Mouse (Mus musculus): ENCODE results near the gene Mpp2. TPM values are rescaled to one million over a fixed set of nuclear protein-coding genes. Genes with fewer than 3 reads are reported as not detected.

Mpp2 gene
- total RNA-seq, 2 experiments from 2014 or later, result 2.7 to 3.8 TPM

- intact Hi-C loops (cut with DNase I), result no loop called here
- DNase-seq, result no peak
Measured at GRCm38 (mm10) chr11:102023406-102023805, 64.9 kb downstream of the Mpp2 start.

DNA sequence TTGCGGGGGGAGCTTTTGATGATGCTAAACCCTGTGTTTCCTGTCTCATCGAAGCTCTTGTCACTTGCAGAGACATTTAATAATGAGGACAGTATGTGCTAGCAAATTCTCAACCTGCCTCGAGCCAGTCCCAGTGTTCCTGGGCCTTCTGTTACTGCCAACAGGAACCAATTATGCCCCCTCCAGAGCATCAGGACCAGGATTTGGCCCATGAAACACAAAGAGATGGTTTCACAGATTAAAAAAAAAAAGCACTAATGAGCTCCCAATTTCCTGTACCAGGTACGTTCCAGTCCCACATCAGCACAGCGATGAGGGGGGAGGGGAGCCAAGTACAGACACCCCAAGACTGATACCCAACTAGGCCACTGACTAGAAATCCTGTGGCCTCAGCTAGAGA lies 67.1 kb downstream of the Mpp2 start:
- DNase-seq, result no peak
- intact Hi-C loops (cut with DNase I), result no loop called here

DNA sequence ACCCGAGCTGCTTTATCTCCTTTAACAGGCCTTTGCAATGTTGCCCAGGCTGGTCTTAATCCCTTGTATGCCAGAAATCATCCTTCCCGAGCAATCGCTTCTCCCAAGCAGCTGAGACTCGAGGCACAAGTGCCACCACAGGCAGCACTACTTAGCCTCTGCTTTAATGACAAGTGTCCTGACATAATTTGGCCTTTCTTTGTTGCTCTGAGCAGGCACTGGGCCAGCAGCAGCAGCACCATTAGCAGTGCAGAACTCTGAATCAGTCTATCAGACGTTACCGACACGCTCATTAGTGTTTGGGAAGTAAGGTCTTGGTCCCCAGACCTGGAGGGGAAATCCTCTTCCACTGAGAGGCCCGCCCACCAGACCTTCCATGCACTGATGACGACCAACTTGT lies 68.6 kb downstream of the Mpp2 start:
- intact Hi-C loops (cut with DNase I), result no loop called here
- DNase-seq, result no peak

DNA sequence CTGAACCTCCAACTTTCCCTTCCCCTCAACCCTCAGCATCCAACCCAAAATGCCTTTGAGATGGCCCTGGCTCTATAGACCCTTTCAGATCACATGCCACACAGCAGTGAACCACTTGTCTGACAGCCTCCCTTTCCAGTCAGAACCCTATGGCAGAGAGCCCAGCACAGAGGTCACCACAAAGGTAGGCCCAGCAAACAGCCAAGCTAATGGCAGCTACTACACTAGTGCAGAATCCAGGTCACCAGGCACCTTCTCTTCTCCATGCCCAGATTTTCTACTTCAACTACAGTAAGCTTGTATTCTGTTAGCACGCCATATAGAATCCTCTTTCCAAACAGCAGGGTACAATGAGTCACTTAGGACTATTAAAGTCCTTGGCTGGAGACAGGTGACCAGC lies 72.2 kb downstream of the Mpp2 start:
- intact Hi-C loops (cut with DNase I), result no loop called here
- DNase-seq, result peak; percentile 31 to 62

DNA sequence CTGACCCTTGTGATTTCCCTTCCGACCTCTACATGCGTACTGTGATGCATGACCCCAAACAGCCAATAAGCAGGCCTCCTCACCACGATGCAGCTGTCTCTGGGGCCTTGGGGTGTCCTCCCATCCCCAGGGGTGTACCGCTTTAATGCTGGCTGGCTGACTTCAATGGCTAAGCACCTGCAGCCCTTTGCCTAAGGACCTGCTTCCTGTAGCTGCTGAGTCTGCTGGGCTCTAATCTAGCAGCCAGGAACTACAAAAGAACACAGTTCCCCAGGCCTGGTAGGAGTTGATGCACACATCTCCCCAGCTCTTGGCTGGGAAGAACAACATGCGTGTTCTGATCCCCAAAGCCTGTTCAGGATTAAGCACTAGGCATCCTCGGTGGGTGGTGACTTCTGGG lies 72.8 kb downstream of the Mpp2 start:
- no peak for DNase-seq
- intact Hi-C loops (cut with DNase I), result no loop called here

DNA sequence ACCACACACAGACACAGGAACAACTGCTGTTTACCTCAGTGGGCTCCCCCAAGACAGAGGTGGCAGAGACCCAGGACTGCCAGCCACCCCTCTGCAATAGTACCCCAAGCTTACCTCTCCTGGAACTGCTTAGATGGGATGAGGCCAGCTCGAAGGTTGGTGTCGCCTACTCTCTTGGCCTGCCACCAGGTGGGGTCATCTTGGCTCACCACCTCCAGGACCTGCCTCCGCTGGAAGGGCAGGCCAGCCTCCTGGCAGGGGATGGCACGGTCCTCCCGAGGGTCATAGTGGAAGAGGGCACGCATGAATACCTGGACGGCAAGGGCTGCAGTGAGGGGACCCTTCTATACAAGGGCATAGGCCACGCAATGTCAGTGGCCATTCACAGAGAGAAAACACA lies 75.1 kb downstream of the Mpp2 start:
- intact Hi-C loops (cut with DNase I), result no loop called here
- DNase-seq, result no peak

- DNase-seq, result no peak
- intact Hi-C loops (cut with DNase I), result loop anchor here (2.0 kb wide), 1 partner anchor 15 kb away; no protein-coding TSS in a partner anchor
Measured at GRCm38 (mm10) chr11:102011510-102011909, 76.8 kb downstream of the Mpp2 start.

DNA sequence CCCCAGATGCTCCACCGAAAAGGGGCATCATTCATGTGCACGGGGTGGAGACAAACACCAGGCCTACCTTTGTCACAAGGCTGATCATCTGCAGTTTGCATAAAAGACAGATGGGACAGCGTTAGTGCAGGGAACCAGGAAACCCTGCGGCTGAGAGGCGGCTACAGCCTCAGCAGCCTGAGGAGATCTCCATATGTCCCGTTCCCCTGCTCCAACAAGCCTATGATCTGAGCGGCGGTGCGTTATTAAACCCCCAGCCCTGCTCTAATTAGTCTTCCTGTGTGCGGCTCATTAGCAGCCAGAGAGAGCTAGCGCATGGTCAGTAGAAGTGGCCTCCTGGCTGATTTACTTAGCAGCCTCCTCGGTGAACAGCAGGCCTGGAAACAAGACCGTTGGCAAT lies 78.2 kb downstream of the Mpp2 start:
- no peak for DNase-seq
- intact Hi-C loops (cut with DNase I), result loop anchor here (2.0 kb wide), 1 partner anchor 17 kb away; no protein-coding TSS in a partner anchor

DNA sequence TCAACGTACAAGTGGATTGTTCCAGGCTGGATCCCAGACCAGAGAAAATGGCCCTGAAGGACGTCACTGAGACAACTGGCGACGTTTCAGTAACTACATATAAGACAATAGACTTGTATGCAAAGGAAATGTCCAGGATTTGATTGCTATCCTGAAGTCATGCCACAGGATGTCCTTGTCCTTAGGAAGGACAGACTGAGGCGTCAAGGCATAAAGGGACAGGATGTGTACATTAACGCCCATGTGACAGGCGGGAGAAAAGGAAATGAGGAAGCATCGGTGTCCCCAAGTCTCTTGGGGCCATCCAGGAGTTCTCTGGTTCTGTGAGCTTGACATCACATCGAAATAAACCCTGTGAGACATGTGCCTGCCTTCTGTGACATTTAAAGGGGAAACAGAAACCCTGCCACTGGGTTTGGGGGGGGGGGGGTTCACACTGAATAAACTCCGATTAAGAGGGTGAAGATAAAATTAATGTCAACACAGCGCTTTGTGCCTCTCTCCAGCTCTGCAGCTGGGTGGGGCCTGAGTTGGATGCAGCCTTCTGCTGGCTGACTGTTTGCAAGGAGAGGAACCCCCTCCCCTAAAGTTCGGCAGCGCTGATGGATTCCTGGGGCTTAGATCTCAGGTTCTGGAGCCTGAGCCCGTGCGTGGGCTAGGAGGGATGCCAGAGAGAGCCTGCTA lies 79.2 kb downstream of the Mpp2 start:
- no peak for DNase-seq
- intact Hi-C loops (cut with DNase I), result loop anchor here (2.0 kb wide), 1 partner anchor 22 kb away; the partner anchor contains the start of gene Dusp3

DNA sequence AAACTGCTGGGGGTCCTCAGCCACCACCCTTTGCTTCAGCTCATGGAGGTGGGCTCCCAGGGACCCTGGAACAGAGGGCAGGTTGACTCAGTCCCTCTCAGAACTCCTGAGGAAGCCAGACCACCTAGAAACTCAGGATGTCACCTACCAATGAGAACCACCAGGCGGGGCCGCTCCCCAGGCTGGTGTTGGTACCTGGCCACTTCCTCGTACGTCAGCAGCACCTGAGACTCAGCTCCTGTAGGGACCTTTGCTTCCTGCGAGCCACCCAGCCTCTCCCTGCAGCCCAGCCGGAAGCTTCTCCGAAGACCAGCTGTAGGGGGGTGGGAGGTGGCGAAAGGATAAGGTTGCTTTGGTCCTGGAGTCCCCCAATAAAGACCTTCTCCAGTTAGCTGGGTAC lies 79.9 kb downstream of the Mpp2 start:
- no peak for DNase-seq
- intact Hi-C loops (cut with DNase I), result loop anchor here (2.0 kb wide), 1 partner anchor 22 kb away; the partner anchor contains the start of gene Dusp3

Other genes with a start within 250 kb of the Mpp2 start
- 10 to 100 TPM; 13.4 to 18.0 TPM for gene Meox1, start 194.1 kb downstream of the Mpp2 start, total RNA-seq (2021)
- gene Sost, start 121.5 kb downstream of the Mpp2 start, total RNA-seq (2021), result 1 to 10 TPM in 1 of 2 experiments, under 1 TPM in 1; 0.68 to 1.3 TPM
- gene Cfap97d1, start 104.2 kb downstream of the Mpp2 start, total RNA-seq (2021), result not detected
- 100 to 1,000 TPM; 130 to 137 TPM for gene Dusp3, start 101.5 kb downstream of the Mpp2 start, total RNA-seq (2021)
- gene Mpp3, start 60.1 kb downstream of the Mpp2 start, total RNA-seq (2021), result 1 to 10 TPM; 4.3 to 5.2 TPM
- 10 to 100 TPM; 61.8 to 69.1 TPM for gene Cd300lg, start 47.0 kb downstream of the Mpp2 start, total RNA-seq (2021)
- gene Ppy, start 12.8 kb upstream of the Mpp2 start, total RNA-seq (2021), result not detected
- not detected for gene Pyy, start 19.3 kb upstream of the Mpp2 start, total RNA-seq (2021)
- gene Nags, start 57.0 kb upstream of the Mpp2 start, total RNA-seq (2021), result not detected
- gene Tmem101, start 67.9 kb upstream of the Mpp2 start, total RNA-seq (2021), result 10 to 100 TPM; 14.5 TPM
- gene Lsm12, start 96.8 kb upstream of the Mpp2 start, total RNA-seq (2021), result 10 to 100 TPM; 44.4 to 47.6 TPM
- 10 to 100 TPM; 35.0 to 35.7 TPM for gene G6pc3, start 101.1 kb upstream of the Mpp2 start, total RNA-seq (2021)
- 100 to 1,000 TPM; 122 to 138 TPM for gene Hdac5, start 141.7 kb upstream of the Mpp2 start, total RNA-seq (2021)
- under 1 TPM; 0.74 to 0.83 TPM for gene BC030867, start 160.4 kb upstream of the Mpp2 start, total RNA-seq (2021)
- gene Asb16, start 180.2 kb upstream of the Mpp2 start, total RNA-seq (2021), result under 1 TPM; 0.61 to 0.62 TPM
- gene Tmub2, start 196.4 kb upstream of the Mpp2 start, total RNA-seq (2021), result 10 to 100 TPM; 26.6 TPM
- gene Atxn7l3, start 208.1 kb upstream of the Mpp2 start, total RNA-seq (2021), result 10 to 100 TPM; 26.5 to 29.5 TPM
- gene Ubtf, start 231.2 kb upstream of the Mpp2 start, total RNA-seq (2021), result 10 to 100 TPM; 60.1 to 69.7 TPM